Mouse (Mus musculus) mouse trophoblast stem cell (cell line): ENCODE measurements around the gene Epo.

Experiments
- in situ Hi-C, 2 experiments: fragments of 300-500 bp; cut with MseI, MboI; formaldehyde crosslinking; loops; 2 replicates in 1 of 2; 3 replicates in 1 of 2; pipeline ENCODE4 v1.15.1; 2025

Epo gene

DNA sequence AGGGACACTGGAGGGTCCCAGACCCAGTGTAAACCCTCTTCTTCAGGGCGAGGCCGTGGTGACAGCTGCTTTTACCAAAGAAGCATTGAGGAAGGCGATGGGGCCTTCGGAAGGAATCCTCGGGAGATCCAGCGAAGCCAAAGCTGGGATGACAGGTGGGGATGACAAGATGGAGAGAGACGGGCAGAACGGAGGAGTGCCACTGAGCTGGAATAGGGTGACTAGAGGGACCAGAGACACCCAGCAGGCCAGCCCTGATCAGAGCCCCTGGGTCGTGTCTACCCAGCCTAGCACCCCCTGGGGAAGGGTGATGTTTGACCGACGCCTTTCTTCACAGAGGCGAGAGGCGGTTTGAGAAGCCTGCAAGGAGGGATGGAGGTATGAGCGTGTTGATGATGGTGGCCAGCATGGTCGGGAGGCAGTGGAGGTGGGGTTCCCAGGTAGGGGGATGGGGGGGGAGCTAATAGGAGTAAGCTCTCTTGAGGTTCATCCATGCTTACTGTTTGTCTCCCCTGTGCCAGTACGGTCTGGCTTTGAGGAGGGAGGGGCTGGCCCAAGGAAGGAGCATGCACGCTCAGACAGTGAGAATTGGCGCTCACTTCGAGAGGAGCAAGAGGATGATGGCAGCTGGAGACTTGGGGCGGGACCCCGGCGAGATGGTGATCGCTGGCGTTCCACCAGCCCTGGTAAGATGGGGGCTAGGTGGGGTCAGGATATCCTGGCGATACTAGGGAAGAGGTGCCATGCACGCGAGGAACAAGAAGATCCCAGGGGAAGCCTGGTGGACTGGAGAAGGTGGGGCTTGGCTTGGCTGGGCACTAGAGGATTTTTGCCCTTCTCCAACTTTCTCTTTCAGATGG, 13.1 kb downstream of the Epo start:
- in situ Hi-C loops = no loop called here

- in situ Hi-C loops = no loop called here
These were observed 14.6 kb downstream of the Epo start, which contains the start of gene Gigyf1 for GRCm38 (mm10) chr5:137518436-137518835. Gigyf1 (plus strand) TSS chr5:137518548.

GRCm38 (mm10) chr5:137514811-137515210, 18.2 kb downstream of the Epo start:
- in situ Hi-C loops = no loop called here

- in situ Hi-C loops = no loop called here
These were observed 18.9 kb downstream of the Epo start for GRCm38 (mm10) chr5:137513951-137514721.

DNA sequence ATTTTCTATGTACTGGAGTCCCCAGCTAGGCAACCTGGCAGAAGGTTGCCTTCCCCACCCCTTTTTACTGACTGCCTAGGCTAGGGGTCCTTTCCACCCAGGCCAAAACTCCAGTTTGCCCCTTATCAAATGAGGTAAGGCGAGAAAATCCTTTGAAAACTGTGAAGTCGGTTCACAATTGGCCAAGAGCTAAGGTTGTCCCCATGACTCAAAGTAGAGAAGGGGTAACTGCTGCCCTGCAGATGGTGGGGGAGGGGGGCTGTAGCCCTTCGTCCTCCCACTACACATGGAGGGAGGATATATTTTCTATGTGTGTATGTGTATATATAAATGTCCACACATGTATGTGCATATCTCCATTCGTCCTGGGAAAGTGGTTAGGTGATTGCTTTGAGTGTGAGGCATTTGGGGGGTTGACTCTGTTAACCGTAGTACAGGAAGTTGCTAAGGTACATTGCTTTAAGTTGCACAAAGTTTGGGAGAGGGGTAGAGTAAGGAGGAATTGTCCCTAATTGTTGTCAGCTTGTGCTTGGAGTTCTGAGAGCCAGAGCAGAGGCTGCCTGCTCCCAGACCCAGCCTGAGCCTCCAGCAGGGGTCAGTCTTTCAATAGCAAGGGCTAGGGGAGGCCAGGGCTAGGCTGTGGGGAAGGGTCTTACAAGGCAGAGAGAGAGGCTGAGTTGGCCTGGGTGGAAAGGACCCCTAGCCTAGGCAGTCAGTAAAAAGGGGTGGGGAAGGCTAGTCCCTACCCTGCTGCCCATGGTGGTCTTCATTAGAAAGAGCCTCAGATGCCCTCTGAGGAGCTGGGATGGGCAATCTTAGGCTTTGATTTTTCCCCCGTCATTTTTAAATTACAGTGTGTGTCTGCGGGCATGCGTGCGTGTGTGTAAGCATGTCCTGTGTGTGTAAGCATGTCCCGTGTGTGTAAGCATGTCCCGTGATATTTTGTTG, 19.9 kb downstream of the Epo start:
- in situ Hi-C loops = no loop called here

- in situ Hi-C loops = no loop called here
These were observed 21.3 kb downstream of the Epo start for GRCm38 (mm10) chr5:137511706-137512105.

GRCm38 (mm10) chr5:137510573-137511390, 22.3 kb downstream of the Epo start:
- in situ Hi-C loops = no loop called here

- in situ Hi-C loops = no loop called here
These were observed 23.0 kb downstream of the Epo start for GRCm38 (mm10) chr5:137510014-137510501.

- in situ Hi-C loops = no loop called here
These were observed 29.0 kb downstream of the Epo start for GRCm38 (mm10) chr5:137504041-137504440.

DNA sequence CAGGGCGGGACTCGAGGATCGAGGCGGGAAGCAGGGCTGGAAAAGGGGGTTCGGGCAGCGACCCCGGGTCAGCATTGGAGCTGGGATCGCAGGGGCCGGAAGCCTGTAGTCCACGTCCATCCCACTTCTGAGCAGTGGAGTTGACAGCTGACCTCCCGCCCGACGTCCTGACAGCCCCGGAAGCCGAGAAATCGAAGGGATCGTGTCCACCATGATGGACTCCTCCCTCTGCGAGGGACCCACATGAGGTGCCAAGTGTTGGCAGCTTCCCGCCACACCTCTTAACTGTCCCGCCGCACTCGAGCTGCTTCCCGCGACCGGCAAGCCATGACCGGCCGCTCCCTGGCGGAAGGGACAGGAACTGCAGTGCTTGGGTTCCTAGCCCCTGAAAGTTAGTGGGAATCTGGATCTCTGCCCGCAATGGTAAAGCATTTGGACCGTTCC, 30.4 kb downstream of the Epo start:
- in situ Hi-C loops = no loop called here

GRCm38 (mm10) chr5:137501709-137502666, 31.1 kb downstream of the Epo start, which contains the start of gene Pop7:
Pop7 (minus strand) TSS chr5:137502518.
- in situ Hi-C loops = no loop called here

GRCm38 (mm10) chr5:137500186-137500585, 32.9 kb downstream of the Epo start:
- in situ Hi-C loops = no loop called here

- in situ Hi-C loops = no loop called here
These were observed 39.2 kb downstream of the Epo start for GRCm38 (mm10) chr5:137493831-137494230.

- in situ Hi-C loops = no loop called here
These were observed 41.5 kb downstream of the Epo start for GRCm38 (mm10) chr5:137491559-137491958.

DNA sequence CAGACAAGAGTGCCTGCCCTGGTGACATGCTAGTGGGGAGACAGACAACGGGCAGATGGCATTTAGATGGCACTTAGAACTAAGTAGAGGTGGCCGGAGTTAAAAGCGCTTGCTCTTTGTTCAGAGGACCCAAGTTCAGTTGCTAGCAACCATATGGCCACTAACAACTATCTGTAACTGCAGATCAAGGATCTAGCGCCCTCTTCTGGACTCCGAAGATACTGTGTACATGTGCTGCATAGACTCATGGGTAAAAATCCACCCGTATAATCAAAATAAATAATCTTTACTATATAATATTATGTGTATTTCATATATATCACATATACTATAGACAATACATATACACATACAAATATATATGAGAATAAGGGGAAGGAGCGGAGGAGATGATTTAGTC, 45.4 kb downstream of the Epo start:
- in situ Hi-C loops = no loop called here

- in situ Hi-C loops = no loop called here
These were observed 47.2 kb downstream of the Epo start for GRCm38 (mm10) chr5:137485851-137486155.

DNA sequence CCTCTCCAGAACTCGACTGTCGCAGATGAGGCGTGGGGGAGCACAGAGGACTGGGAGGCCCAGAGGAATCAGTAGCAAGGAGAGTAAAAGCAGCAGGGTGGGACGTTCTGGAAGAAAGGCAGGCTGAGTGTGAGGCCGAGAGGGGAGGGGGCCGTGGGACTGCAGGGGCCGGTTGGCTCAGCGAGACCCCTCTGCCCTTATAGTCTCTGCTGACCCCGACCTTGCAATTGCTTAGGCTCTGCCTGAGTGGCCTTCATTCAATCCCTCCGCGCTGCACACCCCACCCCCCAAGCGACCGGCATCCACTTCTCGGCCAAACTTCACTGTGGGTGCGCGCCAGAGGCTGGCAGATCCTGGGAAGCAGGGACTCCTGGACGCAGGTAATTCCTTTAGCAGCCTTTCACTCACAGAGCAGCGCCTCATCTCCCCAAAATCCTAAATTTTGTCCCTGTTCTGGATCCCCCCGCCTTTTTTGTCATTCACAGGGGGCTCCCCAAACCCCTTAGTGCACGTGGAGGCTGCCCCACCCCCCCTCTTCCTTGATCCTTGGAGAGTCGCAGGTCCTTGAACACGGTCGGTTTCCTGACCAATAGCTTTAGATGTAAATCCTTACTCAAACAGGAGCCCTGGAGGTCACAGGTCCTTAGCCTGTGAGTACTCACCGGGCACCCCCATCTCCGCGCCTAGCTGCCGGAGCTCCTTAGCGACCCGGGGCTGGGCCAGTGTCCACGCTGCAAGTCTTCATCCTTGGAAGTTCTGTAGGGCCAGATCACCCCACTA, 47.8 kb downstream of the Epo start:
- in situ Hi-C loops = no loop called here

DNA sequence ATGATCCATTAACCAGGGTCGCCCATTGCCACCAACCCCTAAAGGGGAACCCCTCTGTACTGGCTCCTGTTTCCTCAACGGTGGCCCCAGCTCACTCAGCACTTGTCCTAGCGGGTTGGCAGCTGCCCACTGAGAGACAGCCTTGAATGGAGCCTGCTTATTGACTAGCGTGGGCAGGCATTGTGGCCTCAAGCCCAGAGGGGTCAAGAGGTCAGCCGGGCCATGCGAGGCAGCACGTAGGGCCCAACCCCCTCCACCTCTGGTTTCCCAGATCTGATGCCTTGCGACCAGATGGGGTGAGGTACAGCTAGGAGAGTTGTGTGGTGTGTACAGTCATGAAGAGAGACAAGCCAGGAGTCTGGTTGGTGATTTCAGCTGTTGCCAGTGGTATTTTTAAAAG, 51.1 kb downstream of the Epo start:
- in situ Hi-C loops = no loop called here

- in situ Hi-C loops = no loop called here
These were observed 51.9 kb downstream of the Epo start for GRCm38 (mm10) chr5:137481138-137481537.
